In the genomic region with DNA sequence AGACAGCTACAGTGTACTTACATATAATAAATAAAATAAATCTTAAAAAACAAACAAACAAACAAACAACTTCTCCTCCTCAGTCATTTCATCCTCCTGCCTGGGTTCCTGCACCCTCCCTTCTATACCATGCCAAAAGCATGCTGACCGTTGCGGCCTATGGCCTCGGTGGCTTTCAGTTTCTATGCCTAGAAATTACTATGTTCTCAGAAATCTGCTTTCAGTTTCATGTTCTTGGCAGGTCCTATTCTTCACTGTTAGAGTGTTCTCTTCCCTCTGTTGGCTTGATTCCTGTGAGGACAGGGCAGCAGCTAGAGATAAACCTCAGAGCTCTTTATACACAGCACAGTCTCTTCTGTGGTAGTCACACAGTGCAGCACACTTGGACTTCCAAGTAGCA, we compare ENCODE assay signal across 9 mouse cellular contexts. TPM values are rescaled to one million over a fixed set of nuclear protein-coding genes. Genes with fewer than 3 reads are reported as not detected.
DNase-seq lines count a peak whose midpoint lies in the region.
"Had no signal": no experiment of that assay in that cellular context is flagged by ENCODE, and none has a peak within 500 bp of the region (broad histone marks: within the 10 kb centered on the region; RNA-seq: fewer than 3 reads in every experiment).

No protein-coding gene starts in this region.

- peak; percentile 26 for DNase-seq in heart, adult 8-10 months (ENCODE audit: low spot score)
- no peak for DNase-seq in heart, adult 9 months (ENCODE audit: low spot score in 2 of 2)
- peak; percentile 37 to 56 for DNase-seq in spleen, postnatal 36 days (ENCODE audit: low spot score in 2 of 2)
- no peak for DNase-seq in spleen, postnatal 4 days (ENCODE audit: low spot score in 2 of 2)
- peak; percentile 90 for DNase-seq in induced T-regulatory cell, adult 2 months (ENCODE audit: low read depth)
- peak; percentile 38 for DNase-seq in skeletal muscle tissue, adult 2 months (ENCODE audit: low read depth, low spot score)
- no peak for DNase-seq in cerebellum, postnatal 4 days (ENCODE audit: low spot score in 2 of 2)
- no peak for DNase-seq in cerebellum, adult 9-10 months
- DNase-seq: thymus, postnatal 36 days had no signal

RNA-seq across cellular contexts. Expression of a gene that starts 12.1 kb away (rescaled TPM):
- total RNA-seq in heart, adult 8-10 months (2022) = 10 to 100 TPM; 45.6 to 62.3 (median 52.4) TPM

RNA-seq across cellular contexts. Expression of a gene that starts 15.2 kb away (rescaled TPM):
- 1 to 10 TPM; 8.8 to 9.6 (median 9.2) TPM for total RNA-seq in heart, adult 8-10 months (2022)

RNA-seq across cellular contexts. Expression of a gene that starts 15.8 kb away (rescaled TPM):
- total RNA-seq in heart, adult 8-10 months (2022) = 10 to 100 TPM in 2 of 4 experiments, 1 to 10 TPM in 2; 8.5 to 10.9 (median 9.5) TPM

RNA-seq across cellular contexts. Expression of a gene that starts 15.8 kb away (rescaled TPM):
- total RNA-seq in heart, adult 8-10 months (2022) = 10 to 100 TPM; 10.8 to 11.6 (median 11.5) TPM

Comparison
In these comparisons a context has a peak if more than half of its experiments do, and no peak if none do; other contexts are left out.
1. DNase-seq: peak in heart, adult 8-10 months (single experiment), spleen, postnatal 36 days (2 of 2), induced T-regulatory cell, adult 2 months (single experiment) and skeletal muscle tissue, adult 2 months (single experiment); none in heart, adult 9 months (0 of 2), spleen, postnatal 4 days (0 of 2), cerebellum, postnatal 4 days (0 of 2) and cerebellum, adult 9-10 months (single experiment).